In genomic region chr14:32683982-32684734, GRCm38 (mm10) we compare ENCODE assay signal across 9 mouse cellular contexts. TPM values are rescaled to one million over a fixed set of nuclear protein-coding genes. Genes with fewer than 3 reads are reported as not detected.
DNase-seq lines count a peak whose midpoint lies in the region; ATAC-seq and TF ChIP-seq lines count a peak whose summit lies in the region.
"Had no signal": no experiment of that assay in that cellular context is flagged by ENCODE, and none has a peak within 500 bp of the region (broad histone marks: within the 10 kb centered on the region; RNA-seq: fewer than 3 reads in every experiment).

No protein-coding gene starts in this region.

- intact Hi-C loops in left cerebral cortex, adult 2 months (cut with DNase I), result no loop called here

- H3K36me3 ChIP-seq in forebrain, embryonic 13.5 days (ENCODE audit: poor library complexity, severe bottlenecking), result no peaks in the 10 kb centered on the region
- no peaks in the 10 kb centered on the region for H3K36me3 ChIP-seq in forebrain, embryonic 11.5 days (ENCODE audit: control insufficient read depth, insufficient read depth, low read length)
- H3K36me3 ChIP-seq in stomach, postnatal 0 days (ENCODE audit: control insufficient read depth, insufficient read depth, low read length), result no peaks in the 10 kb centered on the region

- no peak for DNase-seq in forebrain, embryonic 11.5 days (ENCODE audit: low spot score)
- DNase-seq in right cerebral cortex, postnatal 10 days (ENCODE audit: low spot score in 2 of 2), result peak; percentile 46 to 49
- DNase-seq in right cerebral cortex, adult 18-20 months, result no peak
- peak; percentile 39 for DNase-seq in kidney, postnatal 10 days
- DNase-seq in stomach, postnatal 0 days (ENCODE audit: low spot score), result peak; percentile 27
- DNase-seq in left cerebral cortex, adult 2 months (ENCODE audit: extremely low spot score in 1 of 2, low spot score in 2 of 2), result no peak
- no peak for DNase-seq in adrenal gland, adult 18-20 months (ENCODE audit: low spot score in 2 of 2)

- no peak overlapping the region for H3K9ac ChIP-seq in forebrain, embryonic 13.5 days
- H3K9ac ChIP-seq in forebrain, embryonic 11.5 days (ENCODE audit: low read length), result no peak overlapping the region
- no peak overlapping the region for H3K9ac ChIP-seq in stomach, postnatal 0 days (ENCODE audit: low read length)

- H3K9me3 ChIP-seq in forebrain, embryonic 13.5 days (replicated peaks), result no peaks in the 10 kb centered on the region
- no peaks in the 10 kb centered on the region for H3K9me3 ChIP-seq in forebrain, embryonic 11.5 days (ENCODE audit: control insufficient read depth, low read length)
- H3K9me3 ChIP-seq in stomach, postnatal 0 days (ENCODE audit: control insufficient read depth, low read length), result no peaks in the 10 kb centered on the region

- H3K4me3 ChIP-seq in forebrain, embryonic 13.5 days, result no peak overlapping the region
- no peak overlapping the region for H3K4me3 ChIP-seq in forebrain, embryonic 11.5 days (ENCODE audit: low read depth, low read length)
- H3K4me3 ChIP-seq in stomach, postnatal 0 days (ENCODE audit: low read depth, low read length), result no peak overlapping the region
- no peak overlapping the region for H3K4me3 ChIP-seq in left cerebral cortex, adult 2 months

- peaks cover 24% of the 10 kb centered on the region for H3K4me1 ChIP-seq in forebrain, embryonic 13.5 days
- H3K4me1 ChIP-seq in forebrain, embryonic 11.5 days (replicated peaks; ENCODE audit: control insufficient read depth, insufficient read depth, low read length), result 0 out of 2 replicates have a peak, but pooled peaks cover 3% of the 10 kb centered on the region
- 0 out of 2 replicates have a peak, but pooled peaks cover 3% of the 10 kb centered on the region for H3K4me1 ChIP-seq in stomach, postnatal 0 days (replicated peaks; ENCODE audit: control insufficient read depth, insufficient read depth)

- peak overlapping the region; percentile 48 for H3K4me2 ChIP-seq in forebrain, embryonic 13.5 days
- no peak overlapping the region for H3K4me2 ChIP-seq in forebrain, embryonic 11.5 days (ENCODE audit: low read depth, low read length, severe bottlenecking)
- no peak overlapping the region for H3K4me2 ChIP-seq in stomach, postnatal 0 days (replicated peaks; ENCODE audit: low read depth)

- H3K27ac ChIP-seq in forebrain, embryonic 13.5 days, result no peak overlapping the region
- H3K27ac ChIP-seq in forebrain, embryonic 11.5 days (ENCODE audit: low read depth, low read length), result no peak overlapping the region
- no peak overlapping the region for H3K27ac ChIP-seq in stomach, postnatal 0 days (replicated peaks)
- H3K27ac ChIP-seq in left cerebral cortex, adult 2 months, result no peak overlapping the region

- peak; percentile 64 for ATAC-seq in forebrain, embryonic 13.5 days
- ATAC-seq in forebrain, embryonic 11.5 days (replicated peaks; ENCODE audit: low FRiP score), result no peak
- ATAC-seq in stomach, postnatal 0 days (ENCODE audit: low FRiP score, low TSS enrichment), result no peak

- H3K27me3 ChIP-seq in forebrain, embryonic 13.5 days, result no peaks in the 10 kb centered on the region
- H3K27me3 ChIP-seq in forebrain, embryonic 11.5 days (ENCODE audit: control insufficient read depth, insufficient read depth, low read length), result no peaks in the 10 kb centered on the region
- H3K27me3 ChIP-seq in stomach, postnatal 0 days (ENCODE audit: control insufficient read depth, insufficient read depth, low read length), result no peaks in the 10 kb centered on the region

- TF ChIP-seq EP300 in stomach, postnatal 0 days (optimal IDR thresholded peaks at IDR 0.05), result no peak

- WGBS in forebrain, embryonic 13.5 days, result 34% methylated on average over 19 of the region's 19 CpGs
- 64% methylated on average over 19 of the region's 19 CpGs for WGBS in forebrain, embryonic 11.5 days
- WGBS in stomach, postnatal 0 days, result 55% methylated on average over 19 of the region's 19 CpGs

- TF ChIP-seq CTCF in stomach, postnatal 0 days (IDR thresholded peaks at IDR 0.05; ENCODE audit: low read depth), result no peak
- TF ChIP-seq CTCF in left cerebral cortex, adult 2 months (IDR thresholded peaks at IDR 0.05), result no peak

RNA-seq across cellular contexts. Expression of gene 3425401B19Rik, which starts 0.9 kb away (rescaled TPM):
- not detected in 2 replicates for polyA plus RNA-seq in forebrain, embryonic 13.5 days (2015; fragmentation: Nextera tagmentation; extraction: Ambion mirVana)
- polyA plus RNA-seq in forebrain, embryonic 11.5 days (2014; fragmentation: Nextera tagmentation; extraction: Ambion mirVana), result not detected in 2 replicates
- polyA plus RNA-seq in stomach, postnatal 0 days (2015; fragmentation: Nextera tagmentation; extraction: Ambion mirVana), result 0.02 TPM in 1 of 2 replicates, not detected in the other
- total RNA-seq in left cerebral cortex, adult 2 months (2021), result under 1 TPM; 0.07 to 0.20 TPM
- total RNA-seq in adrenal gland, adult 18-20 months (2021), result under 1 TPM in 1 of 2 experiments, not detected in 1; 0.22 TPM
- total RNA-seq: common myeloid progenitor, adult 5-6 weeks had no signal

Comparison
In these comparisons a context has a peak if more than half of its experiments do, and no peak if none do; other contexts are left out.
1. DNase-seq: peak in right cerebral cortex, postnatal 10 days (2 of 2), kidney, postnatal 10 days (single experiment) and stomach, postnatal 0 days (single experiment); none in forebrain, embryonic 11.5 days (single experiment), right cerebral cortex, adult 18-20 months (single experiment), left cerebral cortex, adult 2 months (0 of 2) and adrenal gland, adult 18-20 months (0 of 2).